Mouse (Mus musculus) ovary, postnatal 14 days (tissue): ENCODE measurements around the gene Emc6.

Experiments
- DNase-seq: peaks from one replicate; pipeline ENCODE4 v3.0.0; 2022; ENCODE audit warnings: low spot score

Emc6 gene

GRCm38 (mm10) chr11:73175612-73176011 lies 1.2 kb downstream of the Emc6 start:
- no peak for DNase-seq

- peak; percentile 23 for DNase-seq
Observed at GRCm38 (mm10) chr11:73172186-73172585, 4.7 kb downstream of the Emc6 start.

DNA sequence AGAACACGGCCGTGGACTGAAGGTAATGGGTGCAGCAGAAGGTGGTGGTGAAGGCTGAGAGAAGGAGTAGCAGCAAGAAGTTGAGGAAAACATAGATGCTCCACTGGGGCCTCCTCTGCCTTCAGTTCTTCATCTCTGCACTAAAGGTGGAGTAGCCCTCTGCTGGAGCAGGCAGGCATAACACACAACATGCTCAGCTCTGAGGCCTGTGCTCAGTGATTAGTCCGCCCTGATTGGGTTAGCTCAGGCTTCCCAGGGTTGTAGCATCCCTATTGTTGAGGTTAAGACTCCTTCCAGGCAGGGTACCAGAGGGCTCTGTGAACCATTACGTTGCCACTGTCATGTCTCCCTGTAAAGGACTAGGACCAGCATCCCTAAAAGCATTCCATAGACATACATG lies 7.6 kb downstream of the Emc6 start:
- DNase-seq = peak; percentile 19

DNA sequence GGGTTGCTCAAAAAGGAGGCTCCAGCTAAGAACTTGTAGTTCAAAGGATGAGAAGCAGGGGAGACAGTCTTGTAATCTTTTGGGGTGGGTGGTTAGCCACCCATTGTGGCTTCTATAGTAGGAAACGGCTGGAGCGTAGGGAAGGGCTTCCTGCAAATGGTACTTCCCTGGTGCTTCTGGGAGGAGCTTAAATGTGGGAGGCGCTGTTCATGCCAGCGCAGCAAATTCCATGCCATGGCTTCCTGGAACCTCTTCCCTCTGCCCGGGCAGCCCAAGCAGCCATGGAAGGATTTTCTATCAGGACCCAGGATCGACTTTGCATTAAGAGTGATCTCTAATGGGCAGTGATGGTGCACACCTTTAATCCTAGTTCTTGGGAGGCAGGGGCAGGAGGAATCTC lies 8.3 kb downstream of the Emc6 start:
- DNase-seq = no peak

DNA sequence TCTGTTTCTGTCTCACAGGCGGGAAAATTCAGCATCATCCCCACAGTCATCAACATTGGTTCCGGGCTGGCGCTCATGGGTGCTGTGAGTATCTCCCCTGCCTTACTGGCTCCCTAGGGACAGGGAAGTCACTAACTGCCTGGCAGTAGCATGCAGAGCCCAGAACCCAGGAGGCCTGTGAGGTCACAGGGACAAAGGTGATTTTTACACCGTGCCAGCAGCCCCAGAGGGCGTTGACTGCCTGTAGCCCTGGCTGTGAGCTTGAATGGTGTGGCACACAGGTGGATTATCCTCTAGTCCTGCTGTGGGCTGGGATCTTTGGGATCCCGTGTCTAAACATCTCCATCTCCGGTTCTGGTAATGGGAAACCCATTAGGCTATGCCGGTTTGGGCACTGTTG lies 8.8 kb downstream of the Emc6 start:
- DNase-seq = no peak

DNA sequence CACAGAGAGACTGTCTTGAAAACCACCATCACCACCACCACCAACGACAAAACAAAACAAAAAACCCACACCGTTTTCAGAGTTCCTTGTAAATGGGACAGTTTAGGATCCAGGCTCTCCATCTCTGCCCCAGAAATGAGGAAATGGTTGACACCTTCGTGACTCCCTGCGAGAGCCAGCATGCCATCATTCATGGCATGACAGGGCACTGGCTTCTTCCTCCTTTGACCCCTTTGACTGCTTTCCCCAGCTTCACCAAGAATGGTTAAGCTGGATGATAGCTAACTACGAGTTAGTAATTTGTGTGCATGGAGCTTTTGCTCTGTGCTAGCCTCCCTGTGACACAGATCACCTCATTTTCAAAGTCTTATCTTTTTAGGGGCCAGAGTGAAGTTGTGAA lies 14.6 kb downstream of the Emc6 start:
- no peak for DNase-seq

DNA sequence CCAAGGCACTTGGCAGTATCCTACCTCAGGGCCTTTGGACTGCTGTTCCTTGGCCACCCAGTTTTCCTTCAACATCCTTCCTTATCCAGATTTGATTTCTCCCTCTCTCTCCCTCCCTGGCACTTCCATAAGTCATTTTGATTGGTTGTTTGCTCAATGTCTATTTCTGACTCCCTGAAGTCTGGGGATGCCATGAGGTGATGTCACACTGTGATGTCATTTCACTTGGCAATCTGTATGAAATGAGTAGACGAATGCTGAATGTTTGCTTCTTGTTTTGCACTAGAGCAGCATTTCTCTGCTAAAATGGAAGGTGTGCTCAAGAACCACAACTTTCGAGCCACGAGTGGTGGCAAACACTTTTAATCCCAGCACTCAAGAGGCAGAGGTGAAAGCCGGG lies 15.2 kb downstream of the Emc6 start:
- DNase-seq = no peak

GRCm38 (mm10) chr11:73160811-73161200 lies 16.0 kb downstream of the Emc6 start:
- no peak for DNase-seq

DNA sequence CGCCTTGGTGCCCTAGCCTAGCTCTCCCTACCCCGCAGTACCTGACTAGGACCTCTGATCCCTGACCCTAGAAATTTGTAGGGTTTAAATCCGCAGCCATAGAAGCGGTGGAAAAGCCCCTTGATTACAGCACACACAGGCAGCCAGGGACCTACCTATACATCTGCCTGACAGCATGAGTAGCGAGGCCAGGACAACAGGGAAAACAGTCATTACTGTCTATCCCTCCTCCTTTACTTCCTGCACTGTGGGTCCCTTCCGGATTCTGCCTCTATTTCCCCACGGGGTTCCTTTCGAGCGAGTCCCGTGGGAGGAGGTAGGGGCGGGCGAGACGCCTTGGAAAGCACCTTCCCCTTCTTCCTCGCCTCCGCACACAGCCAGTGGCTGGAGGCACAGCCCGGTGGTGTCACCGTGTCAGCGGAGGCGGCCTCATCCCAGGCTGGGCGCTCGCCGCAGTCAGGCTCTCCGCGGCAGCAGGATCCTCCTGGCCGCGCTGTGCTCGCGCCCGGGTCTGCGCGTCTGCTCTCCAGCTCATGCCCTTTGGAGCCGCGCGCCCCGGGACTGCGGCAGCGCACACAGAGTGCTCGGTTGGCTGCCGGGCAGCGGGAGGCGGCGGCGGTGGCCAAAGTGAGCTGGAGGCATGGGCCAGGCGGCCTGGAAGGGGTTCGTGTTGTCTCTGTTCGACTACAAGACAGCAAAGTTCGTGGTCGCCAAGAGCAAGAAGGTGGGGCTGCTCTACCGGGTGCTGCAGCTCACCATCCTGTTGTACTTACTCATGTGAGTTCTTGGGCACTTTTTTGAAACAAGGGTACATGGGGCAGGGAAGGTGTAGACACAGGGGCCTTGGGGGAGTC lies 16.7 kb downstream of the Emc6 start, which contains the start of gene P2rx5:
Gene P2rx5, plus strand, starts transcription at position 465 of the 854 bp plus-strand sequence.
- peak; percentile 15 for DNase-seq

DNA sequence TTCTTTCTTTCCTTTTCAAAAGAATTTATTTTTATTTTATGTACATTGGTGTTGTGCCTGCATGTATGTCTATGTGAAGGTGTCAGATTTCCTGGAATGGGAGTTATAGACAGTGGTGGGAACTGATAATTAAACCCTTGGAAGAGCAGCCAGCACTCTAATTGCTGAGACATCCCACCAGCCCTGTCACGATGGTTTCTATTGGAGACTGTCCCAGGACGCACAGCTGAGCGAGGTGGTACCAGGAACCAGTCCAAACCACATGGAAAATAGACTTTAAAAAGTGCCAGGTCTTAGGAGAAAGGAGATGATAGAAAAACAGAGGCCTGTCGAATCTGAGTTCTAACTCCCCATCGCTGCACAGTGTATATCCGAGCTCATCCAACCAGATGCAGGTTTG lies 21.8 kb downstream of the Emc6 start:
- DNase-seq = no peak

GRCm38 (mm10) chr11:73148209-73148608 lies 28.6 kb downstream of the Emc6 start:
- DNase-seq = no peak

DNA sequence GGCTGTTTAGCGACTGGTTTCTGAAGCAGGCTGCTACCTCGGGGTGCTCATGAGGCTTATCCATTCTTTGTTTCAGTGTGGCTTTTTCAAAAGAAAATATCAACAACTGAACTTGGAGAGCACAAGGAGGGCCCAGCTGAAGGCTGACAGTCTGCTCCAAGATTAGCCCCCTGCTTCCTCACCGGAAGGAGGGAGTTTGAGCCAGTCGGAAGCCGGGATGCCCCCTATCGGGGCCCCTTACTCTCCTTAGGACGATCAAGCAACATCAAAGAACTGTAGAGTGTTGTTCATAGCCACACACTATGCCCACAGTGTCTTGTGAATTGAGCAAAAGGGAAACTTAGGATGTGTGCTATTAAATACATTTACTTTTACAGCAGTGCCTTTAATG lies 29.9 kb downstream of the Emc6 start:
- DNase-seq = no peak

DNA sequence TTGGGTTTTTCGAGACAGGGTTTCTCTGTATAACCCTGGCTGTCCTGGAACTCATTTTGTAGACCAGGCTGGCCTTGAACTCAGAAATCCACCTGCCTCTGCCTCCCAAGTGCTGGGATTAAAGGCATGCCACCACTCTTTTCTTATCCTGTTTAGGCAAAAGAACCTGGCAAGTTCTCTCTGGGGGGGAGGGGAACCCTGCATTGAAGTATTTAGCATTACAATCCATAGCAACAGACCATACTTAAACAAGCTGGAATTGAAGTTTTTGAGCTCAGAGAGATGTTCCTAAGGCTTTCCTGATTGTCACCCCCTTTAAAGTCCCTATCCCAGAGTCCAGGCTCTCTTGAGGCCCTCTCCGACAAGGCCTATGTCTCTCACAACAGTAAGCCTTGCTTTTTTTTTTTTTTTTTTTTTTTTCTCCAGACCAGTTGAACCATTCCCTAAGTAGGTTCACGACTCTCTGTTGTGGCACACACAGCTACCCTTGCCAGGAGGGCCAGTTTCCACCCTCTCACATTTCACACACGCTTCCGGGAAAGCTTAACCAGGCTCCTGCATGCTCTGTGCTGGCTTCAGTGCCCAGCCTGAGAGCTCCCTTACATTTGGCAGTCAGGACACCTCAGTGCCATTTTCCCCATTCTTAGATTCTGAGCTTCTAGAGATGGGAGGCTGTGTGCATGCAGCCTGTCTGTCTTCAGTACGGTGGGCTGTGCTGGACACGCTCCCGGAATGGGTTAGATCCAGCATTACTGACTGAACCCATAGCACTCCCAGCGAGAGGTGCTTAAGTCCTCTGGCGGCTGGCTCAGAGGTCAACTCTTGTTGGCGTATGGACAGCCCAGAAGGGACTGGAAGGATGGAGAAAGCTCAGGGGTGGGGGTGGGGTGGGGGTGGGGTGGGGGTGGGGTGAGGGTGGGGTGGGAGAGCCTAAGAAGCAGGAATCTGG lies 30.5 kb downstream of the Emc6 start:
- DNase-seq = no peak

- no peak for DNase-seq
Observed at GRCm38 (mm10) chr11:73144261-73144681, 32.6 kb downstream of the Emc6 start.

DNA sequence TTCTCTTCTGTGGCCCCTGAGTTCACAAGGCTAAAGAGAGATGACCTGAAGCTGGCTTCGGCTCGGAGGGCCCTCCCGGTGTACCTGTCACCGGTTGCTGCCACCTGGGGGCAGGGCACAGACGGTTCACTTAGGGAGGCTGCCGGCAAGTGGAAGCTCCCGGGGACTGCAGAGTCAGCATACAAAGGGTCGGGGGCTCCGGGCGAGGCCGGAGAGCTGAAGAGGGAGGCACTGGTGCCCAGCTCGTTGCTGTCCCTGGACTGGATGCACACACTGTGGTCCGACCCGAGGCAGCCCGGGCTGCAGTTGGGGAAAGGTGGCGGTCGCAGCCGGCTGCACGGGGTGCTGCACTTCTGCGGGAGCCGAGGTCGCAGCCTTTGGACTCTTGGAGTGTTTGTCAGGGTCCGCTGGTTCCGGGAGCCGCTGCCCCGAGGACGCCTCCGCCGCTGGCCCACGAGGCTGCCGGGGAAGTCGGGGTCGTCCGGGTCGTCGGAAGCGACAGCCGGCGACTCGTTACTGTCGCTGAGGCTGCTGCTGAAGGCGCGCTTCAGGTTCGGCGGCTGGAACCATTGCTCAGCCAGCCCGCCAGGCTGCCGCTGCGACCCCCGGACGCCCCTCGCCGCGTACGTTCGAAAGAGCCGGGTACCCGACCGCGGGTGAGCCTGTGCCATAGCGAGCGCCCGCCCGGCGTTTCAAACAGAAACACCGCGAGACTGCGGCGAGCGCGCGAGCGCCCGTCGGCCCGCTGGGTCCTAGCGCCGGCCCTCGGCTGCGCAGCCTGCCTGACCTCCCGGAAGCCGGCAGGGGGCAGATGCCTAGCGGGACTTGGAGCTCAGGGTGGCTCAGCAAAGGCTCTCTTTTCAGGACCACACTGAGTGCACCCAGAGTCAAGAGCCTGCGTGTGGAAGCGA lies 39.0 kb downstream of the Emc6 start, which contains the start of gene Haspin:
Gene Haspin, minus strand, starts transcription at position 704 of the 911 bp plus-strand sequence.
- peak; percentile 91 for DNase-seq

GRCm38 (mm10) chr11:73137116-73137515 lies 39.7 kb downstream of the Emc6 start:
- no peak for DNase-seq

DNA sequence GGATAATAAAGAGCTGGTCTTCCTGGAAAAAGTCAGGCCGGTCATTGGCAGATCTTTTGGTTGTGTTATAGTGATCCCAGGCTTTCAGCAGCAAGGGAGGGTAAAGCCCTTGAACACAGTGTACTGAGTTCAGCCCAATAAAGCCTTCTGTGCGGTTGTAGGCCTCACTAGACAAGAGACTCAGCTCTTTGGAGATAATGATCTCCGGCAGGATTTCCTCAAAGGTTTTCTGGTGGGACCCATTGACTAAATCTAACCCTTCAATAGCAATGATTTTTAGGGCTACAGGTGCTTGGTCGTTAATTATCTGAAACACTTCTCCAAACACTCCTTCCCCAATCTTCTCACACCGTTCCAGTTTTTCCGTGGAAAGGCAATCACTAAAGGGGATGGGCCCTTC lies 40.2 kb downstream of the Emc6 start:
- no peak for DNase-seq

GRCm38 (mm10) chr11:73134222-73134621 lies 42.6 kb downstream of the Emc6 start:
- no peak for DNase-seq

DNA sequence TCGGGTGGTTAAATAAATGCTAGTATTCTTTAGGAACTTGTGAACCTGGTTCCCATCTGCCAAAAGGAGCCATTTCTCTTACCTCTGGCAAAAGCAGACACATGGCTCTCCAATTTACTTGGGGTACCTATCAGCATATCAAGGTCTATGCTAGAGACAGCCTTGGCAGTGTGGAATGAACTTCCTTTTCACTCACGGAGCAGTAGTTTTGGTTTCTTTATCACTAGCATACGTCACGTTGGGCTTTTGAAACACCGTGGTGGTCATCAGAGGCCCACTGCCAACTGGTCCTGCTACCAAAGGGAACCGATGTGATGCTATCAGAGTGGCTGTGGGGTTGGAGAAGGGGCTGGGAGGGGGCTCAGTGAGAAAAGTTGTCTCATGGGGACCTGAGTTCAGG lies 43.8 kb downstream of the Emc6 start:
- no peak for DNase-seq

DNA sequence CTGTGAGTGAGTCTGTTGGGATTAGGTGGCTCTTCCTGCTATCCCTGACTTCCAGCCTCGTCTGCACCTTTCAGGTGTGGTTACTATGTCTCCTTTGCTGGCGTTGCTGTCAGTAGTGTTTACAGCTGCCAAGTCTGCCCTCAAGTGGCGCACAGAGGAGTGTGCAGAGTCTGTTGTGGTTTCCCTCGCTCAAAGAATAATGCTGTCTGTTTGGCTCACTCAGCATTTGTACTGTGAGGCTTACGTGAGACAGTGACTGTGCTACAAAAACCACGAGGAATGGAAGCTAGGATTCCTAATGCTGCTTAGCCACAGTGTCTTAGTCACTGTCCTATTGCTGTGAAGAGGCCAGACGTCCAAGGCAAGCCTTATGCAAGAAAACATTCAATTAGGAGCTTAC lies 45.8 kb downstream of the Emc6 start:
- DNase-seq = no peak

DNA sequence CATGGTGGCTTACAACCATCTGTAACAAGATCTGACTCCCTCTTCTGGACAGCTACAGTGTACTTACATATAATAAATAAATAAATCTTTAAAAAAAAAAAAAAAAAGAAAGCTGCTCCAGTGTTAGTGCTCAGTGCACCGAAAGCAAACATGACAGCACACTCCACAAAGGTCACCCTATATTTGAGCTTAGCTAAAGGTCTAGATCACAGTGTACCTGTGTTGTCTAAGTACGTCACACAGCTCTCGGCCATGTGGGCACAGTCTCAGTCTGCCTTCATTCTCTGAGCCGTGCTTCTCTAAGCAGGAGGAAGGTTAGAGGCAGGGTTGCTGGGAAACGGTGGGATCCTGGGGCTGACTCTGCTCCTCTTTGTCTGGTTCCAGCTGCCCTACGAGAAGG lies 50.3 kb downstream of the Emc6 start:
- no peak for DNase-seq
